Mouse (Mus musculus): ENCODE results near the gene Cldn1. TPM values are rescaled to one million over a fixed set of nuclear protein-coding genes. Genes with fewer than 3 reads are reported as not detected.

Cldn1 gene
- total RNA-seq, 4 experiments from 2014 or later, result 0.19 to 0.56 (median 0.29) TPM

Other genes starting within 250 kb of the Cldn1 start
- not detected for gene Cldn16, start 91.3 kb upstream of the Cldn1 start, total RNA-seq (2022)
- not detected for gene Tmem207, start 154.9 kb upstream of the Cldn1 start, total RNA-seq (2022)
- 1 to 10 TPM; 2.4 to 4.3 (median 3.3) TPM for gene Il1rap, start 209.9 kb upstream of the Cldn1 start, total RNA-seq (2022)